Mouse (Mus musculus) lung, embryonic 15.5 days (tissue): ENCODE measurements around the gene Zfp646. TPM values are rescaled to one million over a fixed set of nuclear protein-coding genes. Genes with fewer than 3 reads are reported as not detected.
A peak's percentile ranks its signal among the peaks of the same experiment; 100 is the strongest.
"Not testable (repeated sequence)": the region's sequence is repeated elsewhere in the genome, so short reads cannot be mapped to it uniquely, and the experiment has no call there.

ENCODE experiments used
- ATAC-seq: fragments of 200-750 bp; cut with Nextera tagmentation; 2 replicates; pipeline ENCODE4 v1.8.0; 2017; ENCODE audit warnings: moderate number of reproducible peaks, borderline replicate concordance; ENCODE audit not compliant: low FRiP score, low TSS enrichment; ENCODE audit errors: extremely low read depth
- H3K27ac ChIP-seq: fragments of 300-500 bp; sonication (generic); 2 replicates; pipeline ENCODE4 v1.5.1; 2015; ENCODE audit warnings: moderate library complexity, mild to moderate bottlenecking, inconsistent platforms
- H3K27me3 ChIP-seq: fragments of 300-500 bp; sonication (generic); 2 replicates; pipeline ENCODE4 v1.6.1; 2015; ENCODE audit warnings: inconsistent platforms
- H3K36me3 ChIP-seq: fragments of 300-500 bp; sonication (generic); 2 replicates; pipeline ENCODE4 v1.6.1; 2015; ENCODE audit warnings: inconsistent platforms
- H3K4me1 ChIP-seq: fragments of 300-500 bp; sonication (generic); 2 replicates; pipeline ENCODE4 v1.6.1; 2015; ENCODE audit warnings: inconsistent platforms
- H3K4me2 ChIP-seq: fragments of 300-500 bp; sonication (generic); 2 replicates; pipeline ENCODE4 v1.6.1; 2015; ENCODE audit warnings: inconsistent platforms, mild to moderate bottlenecking, moderate library complexity
- H3K4me3 ChIP-seq: fragments of 300-500 bp; sonication (generic); 2 replicates; pipeline ENCODE4 v1.5.1; 2015; ENCODE audit warnings: mild to moderate bottlenecking, inconsistent platforms
- H3K9ac ChIP-seq: fragments of 300-500 bp; sonication (generic); 2 replicates; pipeline ENCODE4 v1.6.1; 2015; ENCODE audit warnings: inconsistent platforms
- H3K9me3 ChIP-seq: fragments of 300-500 bp; sonication (generic); 2 replicates; pipeline ENCODE4 v1.6.1; 2016; ENCODE audit warnings: inconsistent platforms
- WGBS: fragments of 180-500 bp; shearing (Covaris S2); methylation state at CpG from one replicate; pipeline ENCODE4 v1.1.7; 2015; 5-methylcytosine and 5-hydroxymethylcytosine counted together
- polyA plus RNA-seq: library from polyadenylated mRNA; unstranded; fragments of >200 nt; fragmentation: Nextera tagmentation; extraction: Ambion mirVana; gene quantifications from 2 replicates; pipeline ENCODE4 v1.2.1, GENCODE M21; 2015

Zfp646 gene
- 11.0 and 11.3 TPM in 2 replicates for polyA plus RNA-seq

GRCm38 (mm10) chr7:127876041-127876466 is at the start of gene Zfp646:
Gene Zfp646 (plus strand): TSS chr7:127876221.
- Histone ChIP-seq H3K4me3 (peak within 1 kb of the TSS; percentile 73), H3K4me1 (peaks cover 25% of the 10 kb centered on the region), H3K9me3 (no peaks in the 10 kb centered on the region), H3K27ac (peak within 1 kb of the TSS; percentile 98), H3K9ac (peak within 1 kb of the TSS; percentile 97), H3K4me2 (peak within 1 kb of the TSS; percentile 69), H3K36me3 (peaks cover 38% of the 10 kb centered on the region), H3K27me3 (no peaks in the 10 kb centered on the region)
- peak; percentile 91 for ATAC-seq
- 1% methylated on average over 41 of the region's 41 CpGs for WGBS

- no peaks in the 10 kb centered on the region for H3K9me3 ChIP-seq
- no peak overlapping the region for H3K27ac ChIP-seq
- no peak overlapping the region for H3K4me2 ChIP-seq
- no peaks in the 10 kb centered on the region for H3K36me3 ChIP-seq
- H3K9ac ChIP-seq: no peak overlapping the region
- ATAC-seq: no peak
- no peaks in the 10 kb centered on the region for H3K27me3 ChIP-seq
- no peak overlapping the region for H3K4me3 ChIP-seq
- H3K4me1 ChIP-seq: peaks cover 1% of the 10 kb centered on the region; the same call in 1 of the 2 replicates
- 67% methylated on average over 2 of the region's 2 CpGs for WGBS
Measured at GRCm38 (mm10) chr7:127835550-127835949, 40.5 kb upstream of the Zfp646 start.

GRCm38 (mm10) chr7:127837473-127837872 is 38.5 kb upstream of the Zfp646 start:
- H3K27ac ChIP-seq: no peak overlapping the region
- no peak overlapping the region for H3K9ac ChIP-seq
- no peak overlapping the region for H3K4me2 ChIP-seq
- peaks cover 9% of the 10 kb centered on the region for H3K4me1 ChIP-seq
- H3K9me3 ChIP-seq: no peaks in the 10 kb centered on the region
- no peak for ATAC-seq
- H3K4me3 ChIP-seq: no peak overlapping the region
- 90% methylated on average over 5 of the region's 5 CpGs for WGBS
- no peaks in the 10 kb centered on the region for H3K36me3 ChIP-seq
- no peaks in the 10 kb centered on the region for H3K27me3 ChIP-seq

GRCm38 (mm10) chr7:127837878-127838277 is 38.1 kb upstream of the Zfp646 start:
- 80% methylated on average over 4 of the region's 4 CpGs for WGBS
- H3K36me3 ChIP-seq, H3K9ac ChIP-seq: not testable (repeated sequence)

GRCm38 (mm10) chr7:127840031-127840430 is 36.0 kb upstream of the Zfp646 start:
- Histone ChIP-seq H3K36me3 (peaks cover 16% of the 10 kb centered on the region), H3K4me1 (peaks cover 15% of the 10 kb centered on the region), H3K4me2 (peak overlapping the region; percentile 82; the same call in 1 of the 2 replicates)
- 65% methylated on average over 2 of the region's 2 CpGs for WGBS
- H3K9me3 ChIP-seq, H3K4me3 ChIP-seq, H3K27me3 ChIP-seq, H3K9ac ChIP-seq, ATAC-seq, H3K27ac ChIP-seq: not testable (repeated sequence)

More at GRCm38 (mm10) chr7:127837878-127838277, 38.1 kb upstream of the Zfp646 start:
- H3K27ac ChIP-seq, ATAC-seq, H3K9me3 ChIP-seq, H3K4me3 ChIP-seq, H3K27me3 ChIP-seq, H3K4me2 ChIP-seq: not testable (repeated sequence)
- peaks cover 13% of the 10 kb centered on the region for H3K4me1 ChIP-seq

GRCm38 (mm10) chr7:127840886-127841285 is 35.1 kb upstream of the Zfp646 start:
- Histone ChIP-seq H3K9me3 (no peaks in the 10 kb centered on the region), H3K27ac (peak overlapping the region; percentile 92), H3K4me3 (peak overlapping the region; percentile 82), H3K4me1 (peaks cover 15% of the 10 kb centered on the region), H3K36me3 (peaks cover 16% of the 10 kb centered on the region), H3K4me2 (peak overlapping the region; percentile 82), H3K27me3 (no peaks in the 10 kb centered on the region), H3K9ac (peak overlapping the region; percentile 76)
- WGBS: 2% methylated on average over 15 of the region's 15 CpGs
- no peak for ATAC-seq

GRCm38 (mm10) chr7:127841340-127842000 is 34.6 kb upstream of the Zfp646 start:
- ATAC-seq: peak; percentile 95
- peak overlapping the region; percentile 82 for H3K4me3 ChIP-seq
- WGBS: under 1% methylated on average over 46 of the region's 46 CpGs

GRCm38 (mm10) chr7:127842001-127842718 is 33.9 kb upstream of the Zfp646 start:
- Histone ChIP-seq H3K4me3 (peak overlapping the region; percentile 82), H3K4me2 (peak overlapping the region; percentile 82), H3K4me1 (peaks cover 15% of the 10 kb centered on the region), H3K27me3 (no peaks in the 10 kb centered on the region), H3K36me3 (peaks cover 27% of the 10 kb centered on the region), H3K27ac (peak overlapping the region; percentile 92), H3K9ac (peak overlapping the region; percentile 76), H3K9me3 (no peaks in the 10 kb centered on the region)
- peak; percentile 38 for ATAC-seq
- WGBS: 1% methylated on average over 40 of the region's 40 CpGs

More at GRCm38 (mm10) chr7:127841340-127842000, 34.6 kb upstream of the Zfp646 start:
- Histone ChIP-seq H3K4me2 (peak overlapping the region; percentile 82), H3K36me3 (peaks cover 21% of the 10 kb centered on the region), H3K27me3 (no peaks in the 10 kb centered on the region), H3K9me3 (no peaks in the 10 kb centered on the region), H3K9ac (peak overlapping the region; percentile 76), H3K27ac (peak overlapping the region; percentile 92), H3K4me1 (peaks cover 15% of the 10 kb centered on the region)

- H3K27ac ChIP-seq: no peak overlapping the region
- 68% methylated on average over 6 of the region's 6 CpGs for WGBS
- peaks cover 16% of the 10 kb centered on the region; the same call in 1 of the 2 replicates for H3K36me3 ChIP-seq
- no peaks in the 10 kb centered on the region for H3K27me3 ChIP-seq
- no peak overlapping the region for H3K4me2 ChIP-seq
- H3K4me3 ChIP-seq: no peak overlapping the region
- no peaks in the 10 kb centered on the region for H3K9me3 ChIP-seq
- H3K4me1 ChIP-seq: no peaks in the 10 kb centered on the region
- no peak for ATAC-seq
- H3K9ac ChIP-seq: no peak overlapping the region
Measured at GRCm38 (mm10) chr7:127849973-127850875, 25.8 kb upstream of the Zfp646 start.

GRCm38 (mm10) chr7:127850906-127851305 is 25.1 kb upstream of the Zfp646 start:
- Histone ChIP-seq H3K9me3 (no peaks in the 10 kb centered on the region), H3K27me3 (no peaks in the 10 kb centered on the region), H3K36me3 (peaks cover 16% of the 10 kb centered on the region; the same call in 1 of the 2 replicates), H3K9ac (no peak overlapping the region), H3K4me1 (no peaks in the 10 kb centered on the region), H3K4me2 (no peak overlapping the region), H3K27ac (no peak overlapping the region), H3K4me3 (no peak overlapping the region)
- 52% methylated on average over 5 of the region's 5 CpGs for WGBS
- ATAC-seq: no peak

- ATAC-seq: no peak
- no peaks in the 10 kb centered on the region for H3K27me3 ChIP-seq
- no peaks in the 10 kb centered on the region for H3K9me3 ChIP-seq
- no peak overlapping the region for H3K27ac ChIP-seq
- H3K4me3 ChIP-seq: no peak overlapping the region
- H3K36me3 ChIP-seq: no peaks in the 10 kb centered on the region
- H3K4me2 ChIP-seq: no peak overlapping the region
- no peaks in the 10 kb centered on the region for H3K4me1 ChIP-seq
- H3K9ac ChIP-seq: no peak overlapping the region
- 85% methylated on average over 6 of the region's 6 CpGs for WGBS
Measured at GRCm38 (mm10) chr7:127858258-127858657, 17.8 kb upstream of the Zfp646 start.
